Mouse (Mus musculus) heart, postnatal 14 days (tissue): ENCODE data around the gene Islr. TPM values are rescaled to one million over a fixed set of nuclear protein-coding genes. Genes with fewer than 3 reads are reported as not detected.

Experiments used
- DNase-seq, 2 experiments: peaks; one replicate each; pipeline ENCODE4 v3.0.0; 2021 to 2022
- intact Hi-C: fragments of 180-260 bp; cut with DNase I; formaldehyde crosslinking; loops from one replicate; pipeline ENCODE4 v1.15.1; 2025
- total RNA-seq, 2 experiments: library from RNA; stranded (reverse); gene quantifications; 2 replicates each; pipeline ENCODE4 v1.2.3; 2021

Islr gene
- total RNA-seq, 2 experiments from 2014 or later: 44.0 to 44.6 TPM

DNA sequence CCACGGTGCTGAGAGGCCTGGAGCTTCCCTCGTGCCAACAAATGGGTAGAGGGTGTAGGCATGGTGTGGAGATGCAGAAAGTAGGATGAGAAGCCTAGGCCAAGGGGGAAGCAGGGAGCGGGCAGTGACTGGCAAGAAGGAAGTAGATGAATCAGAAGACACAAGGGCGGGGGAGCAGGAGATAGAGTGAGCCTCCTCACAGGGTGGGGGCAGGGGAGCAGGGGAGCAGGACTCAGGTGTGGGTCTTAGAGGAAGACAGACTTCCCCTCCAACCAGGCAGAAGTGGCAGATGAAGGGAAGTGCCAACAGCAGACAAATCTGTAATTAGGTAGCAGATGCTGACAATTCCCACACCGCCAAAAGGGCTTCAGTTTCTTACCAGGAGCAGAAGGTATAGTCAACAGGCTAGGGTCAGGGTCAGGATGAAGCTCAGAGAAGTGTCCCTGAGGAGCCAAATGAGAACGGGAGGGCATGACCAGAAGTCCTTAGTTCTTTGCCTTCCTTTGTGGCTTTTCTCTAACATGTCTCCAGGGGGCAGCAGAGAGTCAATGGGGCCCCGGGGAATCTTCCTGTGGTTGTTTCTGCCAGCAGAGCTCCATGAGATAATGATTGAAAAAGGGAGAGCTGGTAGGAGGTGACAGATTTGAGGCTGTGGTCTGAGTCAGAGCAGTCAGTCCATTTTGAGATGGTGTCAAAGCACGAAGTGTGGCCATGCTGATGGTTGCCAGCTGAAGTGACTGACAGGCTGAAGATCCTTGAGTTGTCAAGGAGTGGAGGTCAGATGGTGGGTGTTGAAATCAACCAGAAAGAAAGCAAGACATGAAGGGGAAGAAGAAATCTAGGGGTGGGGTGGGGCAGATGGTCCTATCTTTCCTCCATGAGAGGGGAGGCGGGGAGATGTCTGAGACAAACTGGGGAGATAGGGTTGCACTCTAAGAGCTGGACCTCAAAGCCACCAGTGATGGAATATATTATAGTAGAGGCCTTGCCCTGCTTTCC is 22.1 kb upstream of the Islr start:
- intact Hi-C loops: loop anchor here (1.0 to 5.0 kb wide), 3 partner anchors 43 to 141 kb away; no protein-coding TSS in a partner anchor
- DNase-seq: peak; percentile 57 to 79

DNA sequence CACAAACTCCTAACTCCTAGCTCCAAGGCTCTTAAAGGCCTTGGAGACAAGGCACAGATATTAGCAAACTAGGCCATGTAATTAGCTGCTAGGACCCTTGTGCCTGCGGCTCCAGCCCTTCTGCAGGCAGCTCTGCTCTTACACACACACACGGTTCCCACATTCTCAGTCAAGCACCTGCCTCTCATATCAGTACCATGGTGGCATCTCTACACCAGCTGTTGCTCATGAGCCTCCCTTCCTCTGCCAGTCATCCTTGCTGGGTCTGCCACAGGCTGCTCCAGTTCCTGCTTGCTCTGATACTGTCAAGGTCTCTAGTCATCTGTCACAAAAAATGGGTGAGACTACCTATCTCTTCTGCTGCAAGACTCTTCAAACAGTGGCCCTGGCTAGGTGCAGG is 20.2 kb upstream of the Islr start:
- no peak for DNase-seq
- intact Hi-C loops: no loop called here

DNA sequence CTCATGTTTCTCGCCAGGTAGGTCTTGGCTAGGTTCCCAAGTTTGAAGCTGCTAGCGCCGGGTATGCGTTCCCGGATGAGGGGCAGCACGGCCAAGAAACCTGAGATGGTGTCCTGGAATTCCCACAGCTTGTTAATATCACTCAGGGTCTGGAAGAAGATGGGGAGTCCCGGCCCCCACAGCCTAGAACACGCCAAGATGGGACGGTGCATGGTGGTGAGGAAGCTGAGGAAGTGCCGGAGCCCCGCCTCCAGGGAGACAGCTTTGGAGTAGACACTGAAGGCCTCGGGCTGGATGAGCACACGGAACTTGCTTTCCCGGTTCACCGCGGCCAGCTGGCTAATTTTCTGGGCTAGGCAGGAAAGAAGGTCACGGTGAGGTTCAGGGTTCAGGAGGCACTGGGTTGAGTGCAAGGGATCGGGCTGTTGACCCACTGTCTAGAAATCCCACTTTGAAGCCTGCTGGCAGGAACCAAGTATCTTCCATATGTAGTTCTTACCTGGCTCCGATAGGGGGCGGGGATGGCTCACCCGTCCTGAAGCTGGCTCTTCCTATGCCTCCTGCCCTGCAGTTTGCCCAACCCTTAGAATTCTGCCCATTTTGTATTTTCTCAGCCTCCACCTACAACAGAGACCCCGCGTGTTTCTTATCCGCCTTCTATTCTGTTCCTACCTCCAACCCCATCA is 16.3 kb upstream of the Islr start:
- DNase-seq: peak; percentile 47 to 67
- intact Hi-C loops: no loop called here

DNA sequence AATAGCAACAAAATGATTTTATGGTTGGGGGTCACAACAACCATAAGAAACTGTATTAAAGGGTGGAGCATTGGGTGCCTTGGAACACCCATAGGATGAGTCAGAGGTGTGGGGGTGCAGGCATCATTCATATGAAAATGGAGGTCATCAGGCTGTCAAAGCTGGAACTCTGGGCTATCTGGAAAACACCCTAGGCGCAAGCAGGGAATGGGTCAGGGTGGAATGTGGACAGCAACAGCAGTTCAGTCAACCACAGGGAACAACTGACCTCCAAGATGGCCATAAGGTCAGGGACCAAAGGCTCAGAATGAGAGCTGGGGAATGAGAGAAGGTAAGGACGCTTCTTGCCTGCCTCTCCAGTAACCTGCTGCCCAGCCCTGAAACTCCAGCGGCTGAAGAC is 14.4 kb upstream of the Islr start:
- intact Hi-C loops: no loop called here

DNA sequence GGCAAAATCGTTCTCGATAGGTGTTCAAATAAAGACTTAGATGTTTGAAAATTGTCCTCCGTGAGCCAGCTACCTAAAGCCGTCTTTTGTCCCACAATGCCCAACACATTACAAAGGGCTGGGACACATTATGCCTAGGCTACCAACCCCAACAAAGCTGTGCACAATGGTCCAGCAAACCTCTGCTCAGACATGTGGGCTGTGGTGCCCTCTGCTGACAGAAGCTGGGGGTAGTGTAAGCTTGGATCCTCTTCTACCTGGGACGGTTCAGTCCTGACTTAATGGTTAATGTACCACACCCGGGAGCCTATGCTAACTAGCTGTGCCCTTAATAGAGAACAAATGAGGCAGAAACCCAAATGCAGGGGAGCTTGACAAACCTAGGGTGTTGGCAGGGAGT is 12.3 kb upstream of the Islr start:
- peak in 1 of 2 experiments; percentile 46 for DNase-seq
- intact Hi-C loops: no loop called here

More for the DNA sequence above, 14.4 kb upstream of the Islr start:
- DNase-seq: no peak

DNA sequence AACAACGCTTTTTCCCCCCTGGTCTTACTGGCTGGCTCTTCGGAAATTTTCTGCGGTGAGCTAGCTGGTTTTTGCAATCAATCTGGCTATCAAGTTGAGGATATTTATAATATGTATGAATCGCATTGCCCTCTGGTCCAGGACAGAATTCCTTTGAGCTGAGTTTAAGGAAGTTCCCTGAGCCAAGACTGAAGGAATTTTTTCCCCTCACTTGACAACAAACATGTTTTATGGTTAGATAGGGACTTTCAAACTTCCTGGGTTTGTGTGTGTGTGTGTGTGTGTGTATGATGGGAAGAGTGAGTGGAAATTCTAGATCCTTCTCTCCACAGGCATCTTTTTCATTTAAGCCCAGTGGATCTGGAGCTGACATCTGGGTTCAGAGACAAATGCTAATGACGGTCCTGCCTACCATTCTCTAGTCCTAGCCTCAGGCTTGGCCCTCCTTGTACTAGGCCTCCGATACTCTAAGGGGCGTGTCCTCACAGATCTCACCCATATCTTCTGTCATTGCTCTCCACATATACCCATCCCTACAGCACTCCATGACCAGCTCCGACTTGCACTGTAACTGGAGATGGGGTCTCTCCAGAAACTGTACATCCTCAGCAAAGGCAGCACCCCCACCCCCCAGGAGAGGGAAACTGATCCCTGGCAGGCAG is 10.5 kb upstream of the Islr start:
- intact Hi-C loops: no loop called here
- DNase-seq: no peak

DNA sequence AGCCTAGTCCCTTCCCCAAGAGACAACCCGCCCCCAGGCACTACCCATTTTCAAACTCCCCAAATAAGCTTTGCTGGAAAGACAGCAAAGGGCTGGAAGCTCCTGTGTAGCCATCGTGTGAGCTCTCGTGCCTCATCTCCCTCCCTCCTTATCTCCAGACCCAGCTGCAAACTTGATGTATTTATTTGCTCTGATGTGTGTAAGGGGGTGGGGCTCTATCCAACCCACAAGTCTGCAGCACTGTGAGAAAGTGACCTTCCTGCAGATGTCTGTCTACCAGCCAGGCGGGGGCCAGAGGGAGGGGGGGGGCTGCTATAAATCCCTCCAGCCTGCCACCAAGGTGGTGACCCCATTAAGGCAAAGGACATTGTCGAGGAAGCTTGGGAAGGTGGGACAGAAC is 9.8 kb upstream of the Islr start:
- intact Hi-C loops: no loop called here
- no peak for DNase-seq

DNA sequence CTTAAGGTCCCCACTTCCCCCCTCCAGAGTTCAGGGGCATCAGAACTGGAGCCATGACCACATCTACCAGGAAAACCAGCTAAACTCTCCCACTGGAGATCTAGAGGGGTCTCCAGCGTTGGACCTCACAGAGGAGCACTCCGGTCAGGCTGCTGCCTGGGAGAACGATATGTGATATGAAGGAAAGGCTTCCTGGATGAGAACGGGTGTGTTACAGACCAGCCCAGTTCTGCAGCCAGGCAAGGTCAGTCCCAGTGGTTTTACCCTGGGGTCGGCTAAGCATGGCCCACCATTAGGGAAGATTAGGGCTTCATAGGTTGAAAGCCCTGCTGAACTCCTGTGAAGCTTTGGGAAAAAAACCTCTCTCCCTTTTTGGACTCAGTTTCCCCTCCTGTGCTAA is 9.3 kb upstream of the Islr start:
- intact Hi-C loops: no loop called here
- no peak for DNase-seq

DNA sequence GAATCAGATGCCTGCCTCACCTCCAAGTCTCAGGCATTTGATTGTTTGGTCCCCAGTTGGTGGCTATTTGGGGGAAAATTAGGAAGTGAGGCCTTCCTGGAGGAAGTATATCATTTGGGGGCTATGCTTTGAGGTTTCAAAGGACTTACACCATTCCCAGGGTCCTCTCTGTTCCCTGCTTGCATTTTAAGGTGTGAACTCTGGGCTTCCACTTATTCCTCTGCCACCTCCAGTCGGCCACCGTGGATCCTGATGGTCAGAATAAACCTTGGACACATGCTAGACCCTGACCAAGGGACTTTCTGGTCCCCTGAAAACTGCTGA is 6.2 kb upstream of the Islr start:
- DNase-seq: no peak
- intact Hi-C loops: no loop called here

DNA sequence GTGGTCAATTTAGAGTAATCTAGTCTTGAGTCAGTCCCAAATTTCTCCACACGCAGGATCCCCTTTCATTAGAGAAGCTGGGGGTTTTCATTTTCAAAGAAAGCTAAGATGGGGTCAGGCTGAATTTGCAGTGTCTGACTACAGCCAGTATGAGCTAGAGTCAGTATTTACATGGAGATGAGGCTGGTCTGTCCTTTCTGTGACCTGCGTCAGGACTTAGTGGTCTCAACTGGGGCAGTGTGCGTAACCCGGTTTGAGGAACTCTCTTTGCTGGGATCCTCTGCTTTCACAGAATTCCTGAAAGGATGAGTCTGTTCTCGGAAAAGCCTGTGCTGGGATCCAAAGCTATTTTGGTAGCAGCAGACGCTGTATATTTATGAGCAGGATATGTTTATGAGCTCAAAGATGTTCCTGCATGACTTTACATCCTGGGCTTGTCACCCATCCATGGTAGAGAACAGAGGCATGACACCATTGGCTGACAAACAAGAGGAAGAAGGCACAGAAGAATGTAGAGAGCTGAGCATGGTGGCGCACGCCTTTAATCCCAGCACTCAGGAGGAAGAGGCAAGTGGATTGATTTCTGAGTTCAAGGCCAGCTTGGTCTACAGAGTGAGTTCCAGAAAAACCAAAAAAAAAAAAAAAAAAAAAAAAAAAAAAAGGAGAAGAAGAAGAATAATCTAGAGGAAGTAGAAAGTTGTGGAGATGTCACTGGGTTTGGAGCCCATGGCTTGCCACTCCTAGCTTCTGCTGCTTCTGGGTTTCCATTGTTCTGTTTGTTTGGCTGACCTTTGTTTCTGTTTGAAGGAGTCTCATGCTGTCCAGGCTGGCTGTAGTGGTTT is 5.6 kb upstream of the Islr start:
- intact Hi-C loops: no loop called here
- no peak for DNase-seq

DNA sequence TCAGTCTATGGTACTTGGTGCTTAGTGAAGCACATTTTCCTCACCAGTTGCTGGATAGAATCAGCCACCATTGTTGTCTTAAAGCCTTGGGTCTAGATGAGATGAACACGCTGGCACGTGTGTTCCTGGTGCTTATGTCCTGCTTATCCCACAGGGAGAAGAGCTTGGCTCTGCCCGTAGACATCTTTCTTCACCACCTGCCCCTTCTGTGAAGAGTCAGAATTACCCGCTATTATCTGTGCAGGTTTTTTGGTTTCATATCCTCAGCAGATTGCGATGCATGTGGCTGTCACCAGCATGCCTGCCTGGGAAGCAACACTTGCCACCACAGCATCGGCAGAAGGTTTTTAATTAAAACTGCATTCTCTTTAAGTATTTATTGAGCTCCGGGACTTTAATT is 1.9 kb upstream of the Islr start:
- intact Hi-C loops: no loop called here
- DNase-seq: no peak

DNA sequence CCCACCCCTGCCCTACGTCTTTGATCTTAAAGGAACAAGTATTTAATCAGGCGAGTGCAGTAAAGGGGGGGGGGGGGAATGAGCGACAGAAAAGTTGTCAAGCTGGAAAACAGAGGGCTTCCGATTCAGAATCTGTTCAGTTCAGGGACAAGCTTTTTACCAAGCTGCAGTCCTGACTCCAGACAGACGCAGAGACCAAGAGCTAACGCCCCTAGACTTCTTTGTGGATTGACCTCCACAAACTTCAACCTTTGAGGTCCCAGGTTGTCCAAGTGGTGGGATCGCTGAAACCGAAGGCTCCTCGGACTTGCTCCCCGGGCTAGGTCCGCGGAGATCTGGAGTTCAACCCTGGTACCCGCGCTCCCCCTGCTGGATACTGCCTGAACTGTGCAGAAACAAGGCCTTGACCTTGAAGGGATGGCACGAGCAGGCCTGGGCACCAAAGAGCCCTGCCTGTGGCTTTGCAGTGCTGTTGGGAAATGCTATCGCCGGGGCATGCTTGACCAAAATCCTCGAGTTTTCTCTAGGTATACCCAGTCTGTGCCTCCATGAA is 418 bp upstream of the Islr start:
- intact Hi-C loops: loop anchor here (1.0 kb wide), 1 partner anchor 166 kb away; no protein-coding TSS in a partner anchor
- peak; percentile 93 to 97 for DNase-seq

DNA sequence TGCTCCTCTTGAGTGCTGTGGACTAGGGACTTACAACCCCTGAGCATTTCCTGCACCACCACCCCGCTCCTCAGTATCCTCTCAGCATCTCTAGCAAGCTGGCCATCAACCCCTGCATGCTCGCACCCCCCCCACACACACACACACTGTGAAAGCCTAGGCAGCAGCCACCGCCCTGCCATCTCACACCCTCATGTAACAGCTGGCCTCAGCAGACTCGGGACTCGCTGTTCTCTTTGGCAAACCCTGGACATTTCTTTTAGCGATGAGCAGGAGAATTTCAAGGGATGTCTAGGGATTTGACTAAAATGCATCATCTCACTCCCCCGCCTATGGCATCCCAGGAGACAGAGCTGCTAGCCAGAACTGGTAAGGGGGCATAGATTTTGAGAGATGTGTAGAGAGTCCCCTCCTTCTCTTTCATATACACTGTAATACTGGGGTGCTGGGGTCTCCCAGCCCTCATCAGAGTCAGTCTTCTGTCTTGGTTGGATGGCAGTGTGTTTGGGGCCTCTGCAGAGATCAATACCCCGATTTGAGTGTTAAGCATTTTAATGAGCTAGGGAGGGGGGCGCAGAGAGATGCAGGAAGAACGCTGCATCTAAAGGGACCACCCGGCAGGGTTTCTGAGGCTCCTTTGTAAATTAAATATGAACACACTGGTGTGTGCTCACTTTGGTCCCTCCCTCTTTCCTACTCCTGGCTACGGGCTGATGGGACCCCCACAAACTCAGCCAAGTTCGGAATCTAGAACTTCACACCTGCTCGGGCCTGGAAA is 1.2 kb downstream of the Islr start:
- no peak for DNase-seq
- intact Hi-C loops: no loop called here

DNA sequence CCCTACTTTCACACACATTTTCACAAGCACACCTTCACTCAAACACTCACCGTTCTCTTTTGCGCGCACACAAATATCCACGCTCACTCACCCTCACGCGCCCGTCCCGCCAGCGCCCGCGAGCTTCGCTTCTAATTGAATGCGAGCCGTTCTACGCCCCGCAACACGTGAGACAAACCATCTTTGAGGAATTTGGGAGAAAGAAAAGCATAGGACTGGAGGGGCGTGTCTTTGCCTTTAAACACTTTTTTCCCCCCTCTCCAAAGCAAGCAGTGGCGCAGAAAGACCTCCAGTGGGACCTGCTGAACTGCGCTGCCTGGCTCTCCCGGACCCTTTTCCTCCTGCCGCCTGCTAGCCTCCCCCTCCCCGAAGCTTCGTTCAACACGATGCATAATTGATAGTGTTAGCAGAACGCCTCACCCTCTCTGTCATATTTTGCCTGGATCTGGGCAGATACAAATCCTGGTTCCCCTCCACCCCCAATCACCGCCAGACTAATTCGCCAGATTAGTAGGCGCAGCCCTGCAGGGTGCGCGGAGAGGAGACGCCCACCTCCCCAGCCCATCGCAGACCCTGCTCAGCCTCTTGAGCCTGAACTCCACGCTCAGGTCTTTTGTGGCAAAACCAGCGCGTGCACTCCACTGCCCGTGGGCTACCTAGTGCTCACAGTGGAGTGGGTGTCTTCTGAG is 2.1 kb downstream of the Islr start:
- intact Hi-C loops: no loop called here
- no peak for DNase-seq

DNA sequence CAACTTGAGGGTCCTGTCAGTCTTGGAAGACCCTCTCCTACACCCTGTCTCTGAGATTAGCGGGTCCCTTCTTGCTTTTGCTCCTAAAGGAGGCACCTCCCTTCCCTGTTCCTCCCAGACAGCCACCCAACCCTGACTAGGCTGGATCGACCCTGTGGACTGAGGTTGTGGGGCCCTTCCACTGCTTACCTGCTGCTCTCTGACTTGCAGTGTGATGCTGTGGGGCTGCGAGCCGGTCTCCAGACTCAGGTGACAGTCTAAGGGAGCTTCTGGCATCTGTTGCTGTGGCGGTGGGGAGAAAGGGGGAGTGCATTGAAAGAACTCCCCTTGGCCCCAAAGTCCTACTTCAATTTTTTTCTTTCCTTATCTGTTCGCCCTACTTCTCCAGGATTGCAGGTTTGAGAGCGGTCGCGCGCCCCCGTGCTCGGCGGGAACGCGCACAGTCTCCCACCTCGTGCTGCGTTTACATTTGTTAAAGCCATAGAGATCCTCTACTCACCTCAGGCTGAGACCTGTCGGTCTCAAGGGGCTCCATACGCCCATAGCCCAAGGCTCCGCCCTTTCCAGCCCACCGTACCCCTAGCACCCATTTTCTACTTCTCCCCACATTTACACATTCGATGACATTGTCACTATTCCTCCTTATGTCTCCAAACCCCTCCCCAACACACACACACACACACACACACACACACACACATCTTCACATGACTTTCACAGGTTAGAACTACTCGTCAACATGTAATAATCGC is 2.8 kb downstream of the Islr start:
- intact Hi-C loops: no loop called here
- no peak for DNase-seq

DNA sequence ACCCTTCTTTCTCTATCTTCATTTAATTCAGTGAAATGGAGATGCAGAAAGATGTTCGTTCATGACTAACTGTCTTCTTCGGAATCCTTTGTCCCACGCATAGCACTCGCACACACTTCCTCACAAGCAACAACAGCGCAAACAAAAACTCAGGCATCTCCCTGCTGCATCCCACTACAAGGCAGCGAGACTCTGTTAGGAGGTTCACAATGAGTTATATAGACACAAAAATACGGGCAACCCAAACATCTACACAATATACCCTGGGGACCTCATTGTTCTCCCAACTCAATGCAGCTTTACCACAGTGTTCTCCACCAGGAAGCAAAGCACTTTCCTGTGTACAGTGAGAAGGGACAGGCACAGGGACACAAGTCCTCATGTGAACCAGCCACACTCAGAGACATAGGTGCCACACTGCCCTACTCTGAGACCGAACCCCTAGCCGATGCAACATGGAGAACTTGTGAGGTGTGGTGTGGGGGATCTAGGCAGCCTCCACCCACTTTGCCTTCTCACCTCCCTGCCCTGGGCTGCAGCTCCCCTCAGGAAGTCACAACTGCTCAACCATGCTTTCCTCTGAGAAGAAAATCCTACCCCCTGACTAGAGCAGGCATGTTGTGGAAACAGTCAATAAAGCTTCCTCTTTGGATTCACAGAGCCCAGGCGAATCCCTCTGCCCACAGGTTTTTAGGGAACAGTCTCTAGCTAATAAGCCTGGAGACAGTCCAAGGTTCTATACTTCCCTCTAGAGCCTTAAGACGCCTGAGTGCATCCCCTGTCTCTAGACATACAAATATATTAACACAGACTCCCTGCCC is 3.6 kb downstream of the Islr start:
- intact Hi-C loops: no loop called here
- no peak for DNase-seq
